Mouse (Mus musculus): Measurements from ENCODE around the gene Tnrc18. TPM values are rescaled to one million over a fixed set of nuclear protein-coding genes. Genes with fewer than 3 reads are reported as not detected.

Tnrc18 gene
- polyA plus RNA-seq, 1 experiment from 2014 or later = 17.1 TPM

DNA sequence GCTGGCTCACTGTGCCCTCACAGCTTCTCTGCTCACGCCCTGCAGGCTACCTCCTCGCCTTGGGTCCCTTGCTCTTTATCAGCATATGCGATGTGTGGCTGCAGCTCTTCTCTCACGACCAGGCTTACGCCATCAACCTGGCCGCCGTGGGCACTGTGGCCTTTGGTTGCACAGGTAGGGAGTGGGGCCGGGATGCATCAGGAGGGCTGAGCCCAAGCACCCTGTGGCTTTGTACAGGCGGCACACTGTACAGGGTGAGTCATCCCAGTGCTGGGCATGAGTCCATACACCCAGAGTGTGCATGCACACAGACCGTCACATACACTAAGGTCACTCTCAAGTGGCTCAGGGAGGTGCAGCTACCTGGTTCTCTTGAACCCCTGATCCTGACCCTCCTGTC, 103.5 kb downstream of the Tnrc18 start:
- H3K27ac ChIP-seq = no peak overlapping the region
- no peak overlapping the region for H3K4me3 ChIP-seq
- no peaks in the 10 kb centered on the region; the same call in 1 of the 2 replicates for H3K9me3 ChIP-seq (replicated peaks)
- H3K27me3 ChIP-seq = peaks cover 7% of the 10 kb centered on the region; the same call in 1 of the 2 replicates
- H3K9ac ChIP-seq = no peak overlapping the region
- H3K4me2 ChIP-seq = no peak overlapping the region
- H3K36me3 ChIP-seq = no peaks in the 10 kb centered on the region
- peaks cover 3% of the 10 kb centered on the region for H3K4me1 ChIP-seq (replicated peaks)
- 77% methylated on average over 10 of the region's 10 CpGs for WGBS
- ATAC-seq (replicated peaks; ENCODE audit: insufficient number of reproducible peaks, insufficient read depth, low FRiP score, low read depth) = no peak

DNA sequence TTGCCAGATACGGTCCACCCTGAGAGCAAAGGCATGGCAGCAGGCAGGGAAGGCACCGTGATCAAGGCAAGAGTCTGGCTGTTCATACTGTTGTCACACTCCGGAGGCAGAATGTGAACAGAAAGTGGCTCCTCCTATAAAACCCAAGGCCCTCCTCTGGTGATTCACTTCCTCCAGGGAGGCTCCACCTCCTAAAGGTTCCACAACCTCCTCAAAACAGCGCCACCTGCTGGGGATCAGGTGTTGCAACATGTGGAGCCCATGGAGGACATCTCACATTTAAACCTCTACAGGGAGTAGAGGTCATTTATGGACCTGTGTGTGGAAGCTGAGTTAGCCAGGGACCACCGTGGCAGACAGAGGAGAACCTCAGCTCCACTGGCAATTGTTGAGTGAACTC, 105.1 kb downstream of the Tnrc18 start:
- ATAC-seq (replicated peaks; ENCODE audit: insufficient number of reproducible peaks, insufficient read depth, low FRiP score, low read depth) = no peak
- no peaks in the 10 kb centered on the region for H3K36me3 ChIP-seq
- no peak overlapping the region for H3K4me2 ChIP-seq
- H3K9ac ChIP-seq = no peak overlapping the region
- H3K4me1 ChIP-seq (replicated peaks) = no peaks in the 10 kb centered on the region; the same call in 1 of the 2 replicates
- no peak overlapping the region for H3K4me3 ChIP-seq
- H3K9me3 ChIP-seq (replicated peaks) = no peaks in the 10 kb centered on the region; the same call in 1 of the 2 replicates
- no peak overlapping the region for H3K27ac ChIP-seq
- peaks cover 3% of the 10 kb centered on the region; the same call in 1 of the 2 replicates for H3K27me3 ChIP-seq
- WGBS = 81% methylated on average over 5 of the region's 5 CpGs

DNA sequence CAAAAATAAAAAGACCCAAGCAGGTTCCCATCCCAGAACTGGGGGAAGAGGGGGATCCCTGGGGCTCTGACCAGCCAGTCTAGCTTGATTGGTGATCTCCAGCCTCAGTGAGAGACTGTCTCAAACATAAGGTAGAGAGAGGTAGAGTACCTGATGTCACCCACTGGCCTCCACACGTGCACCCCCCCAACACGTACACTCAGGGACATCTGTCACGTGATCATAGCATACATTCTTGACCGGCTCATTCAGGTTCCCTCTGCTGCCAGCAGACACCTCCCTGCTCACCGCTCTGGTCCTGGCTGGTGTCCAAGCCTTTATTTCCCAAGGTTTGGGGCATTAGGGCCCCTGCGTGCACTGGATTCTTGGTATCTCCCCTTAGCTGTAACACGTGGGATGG, 108.0 kb downstream of the Tnrc18 start:
- no peak overlapping the region for H3K4me2 ChIP-seq
- no peaks in the 10 kb centered on the region for H3K36me3 ChIP-seq
- peaks cover 2% of the 10 kb centered on the region; the same call in 1 of the 2 replicates for H3K27me3 ChIP-seq
- ATAC-seq (replicated peaks; ENCODE audit: insufficient number of reproducible peaks, insufficient read depth, low FRiP score, low read depth) = no peak
- WGBS = 51% methylated on average over 7 of the region's 7 CpGs
- no peak overlapping the region for H3K9ac ChIP-seq
- no peak overlapping the region for H3K27ac ChIP-seq
- no peaks in the 10 kb centered on the region; the same call in 1 of the 2 replicates for H3K4me1 ChIP-seq (replicated peaks)
- H3K9me3 ChIP-seq (replicated peaks) = no peaks in the 10 kb centered on the region; the same call in 1 of the 2 replicates
- no peak overlapping the region for H3K4me3 ChIP-seq

GRCm38 (mm10) chr5:142707709-142708108, 109.8 kb downstream of the Tnrc18 start:
- H3K9ac ChIP-seq = no peak overlapping the region
- H3K4me1 ChIP-seq (replicated peaks) = no peaks in the 10 kb centered on the region; the same call in 1 of the 2 replicates
- H3K27ac ChIP-seq = no peak overlapping the region
- no peak overlapping the region for H3K4me2 ChIP-seq
- no peak for ATAC-seq (replicated peaks; ENCODE audit: insufficient number of reproducible peaks, insufficient read depth, low FRiP score, low read depth)
- H3K27me3 ChIP-seq = peaks cover 20% of the 10 kb centered on the region
- H3K4me3 ChIP-seq = no peak overlapping the region
- no peaks in the 10 kb centered on the region; the same call in 1 of the 2 replicates for H3K9me3 ChIP-seq (replicated peaks)
- 68% methylated on average over 5 of the region's 5 CpGs for WGBS
- H3K36me3 ChIP-seq = no peaks in the 10 kb centered on the region

- 74% methylated on average over 10 of the region's 10 CpGs for WGBS
Observed at GRCm38 (mm10) chr5:142703569-142703968, 113.9 kb downstream of the Tnrc18 start.

GRCm38 (mm10) chr5:142702511-142703138, 114.8 kb downstream of the Tnrc18 start:
- H3K27ac ChIP-seq = no peak overlapping the region

More at GRCm38 (mm10) chr5:142703569-142703968, 113.9 kb downstream of the Tnrc18 start:
- Histone ChIP-seq H3K9me3 (replicated peaks) (no peaks in the 10 kb centered on the region), H3K4me3 (no peak overlapping the region), H3K9ac (no peak overlapping the region), H3K4me1 (replicated peaks) (peaks cover 12% of the 10 kb centered on the region), H3K36me3 (no peaks in the 10 kb centered on the region), H3K4me2 (no peak overlapping the region), H3K27ac (no peak overlapping the region), H3K27me3 (peaks cover 50% of the 10 kb centered on the region)
- ATAC-seq (replicated peaks; ENCODE audit: insufficient number of reproducible peaks, insufficient read depth, low FRiP score, low read depth) = no peak

GRCm38 (mm10) chr5:142701651-142702510, 115.6 kb downstream of the Tnrc18 start:
- no peak overlapping the region for H3K27ac ChIP-seq
- peak overlapping the region; percentile 56 for H3K4me3 ChIP-seq
- H3K9ac ChIP-seq = peak overlapping the region; percentile 45
- WGBS = 1% methylated on average over 66 of the region's 72 CpGs
- peaks cover 60% of the 10 kb centered on the region for H3K27me3 ChIP-seq
- H3K4me2 ChIP-seq = peak overlapping the region; percentile 95
- H3K36me3 ChIP-seq = no peaks in the 10 kb centered on the region
- H3K4me1 ChIP-seq (replicated peaks) = peaks cover 12% of the 10 kb centered on the region
- ATAC-seq (replicated peaks; ENCODE audit: insufficient number of reproducible peaks, insufficient read depth, low FRiP score, low read depth) = peak; percentile 71
- H3K9me3 ChIP-seq (replicated peaks) = no peaks in the 10 kb centered on the region

More at GRCm38 (mm10) chr5:142702511-142703138, 114.8 kb downstream of the Tnrc18 start:
- Histone ChIP-seq H3K9me3 (replicated peaks) (no peaks in the 10 kb centered on the region), H3K9ac (peak overlapping the region; percentile 45), H3K4me1 (replicated peaks) (peaks cover 12% of the 10 kb centered on the region), H3K4me3 (peak overlapping the region; percentile 56), H3K27me3 (peaks cover 55% of the 10 kb centered on the region), H3K4me2 (peak overlapping the region; percentile 95), H3K36me3 (no peaks in the 10 kb centered on the region)
- 24% methylated on average over 18 of the region's 18 CpGs for WGBS
- ATAC-seq (replicated peaks; ENCODE audit: insufficient number of reproducible peaks, insufficient read depth, low FRiP score, low read depth) = no peak

DNA sequence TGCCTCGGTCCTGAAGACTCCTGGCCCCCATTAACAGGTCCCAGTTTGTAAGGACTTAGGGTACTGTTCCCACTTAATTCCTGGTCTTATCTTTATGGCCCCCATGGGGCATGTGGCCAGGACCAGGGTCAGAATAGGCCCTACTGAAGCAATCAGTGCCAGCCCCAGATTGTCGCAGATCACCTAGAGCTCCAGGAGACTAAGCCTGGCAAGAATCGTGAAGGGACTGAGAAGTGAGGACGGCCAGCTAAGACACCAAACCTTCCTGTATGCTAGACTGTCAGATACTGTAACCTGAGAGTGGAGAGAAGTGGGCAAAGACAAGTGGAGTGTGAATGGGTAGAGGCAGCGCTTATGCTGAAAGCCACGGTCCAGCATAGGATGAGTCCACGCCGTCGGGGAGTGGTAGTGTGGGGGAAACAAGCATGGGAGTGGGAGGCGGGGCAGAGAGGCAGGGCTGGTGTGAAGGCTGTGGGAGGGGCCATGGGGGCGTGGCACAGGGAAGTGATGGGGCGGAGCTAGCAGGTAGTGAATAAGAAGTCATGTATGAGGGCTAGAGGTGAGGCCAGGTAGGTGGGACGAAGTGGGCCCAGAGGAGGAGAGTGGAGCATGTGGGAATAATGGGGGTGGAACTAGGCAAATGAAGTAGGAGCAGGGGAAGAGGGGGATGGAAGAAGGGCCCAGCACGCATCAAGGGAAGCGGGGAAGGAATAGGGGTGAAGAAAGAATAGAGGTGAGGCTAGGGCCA, 116.4 kb downstream of the Tnrc18 start:
- peak; percentile 15; the same call in 1 of the 2 replicates for ATAC-seq (replicated peaks; ENCODE audit: insufficient number of reproducible peaks, insufficient read depth, low FRiP score, low read depth)
- 9% methylated on average over 15 of the region's 15 CpGs for WGBS
- no peak overlapping the region for H3K9ac ChIP-seq
- H3K27me3 ChIP-seq = peaks cover 66% of the 10 kb centered on the region
- no peak overlapping the region for H3K27ac ChIP-seq
- peaks cover 12% of the 10 kb centered on the region for H3K4me1 ChIP-seq (replicated peaks)
- H3K9me3 ChIP-seq (replicated peaks) = no peaks in the 10 kb centered on the region
- peak overlapping the region; percentile 56; the same call in 1 of the 2 replicates for H3K4me3 ChIP-seq
- no peaks in the 10 kb centered on the region for H3K36me3 ChIP-seq
- H3K4me2 ChIP-seq = peak overlapping the region; percentile 95; the same call in 1 of the 2 replicates

DNA sequence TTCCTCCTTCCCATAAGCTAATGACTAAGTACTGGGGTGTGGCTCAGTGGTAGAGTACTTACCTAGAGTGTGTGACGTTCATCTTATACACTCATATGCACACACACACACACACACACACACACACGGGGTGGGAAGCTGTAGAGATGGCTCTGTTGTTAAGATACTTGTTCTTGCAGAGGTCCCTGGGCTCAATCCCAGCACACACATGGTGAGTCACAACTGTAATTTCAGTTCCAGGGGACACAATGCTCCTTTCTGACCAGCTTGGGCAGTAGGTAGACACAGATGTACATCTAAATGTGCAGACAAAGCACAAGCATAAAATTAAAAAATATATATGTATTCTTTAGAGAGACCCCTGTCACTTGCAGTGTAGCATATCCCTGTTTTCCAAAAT, 119.7 kb downstream of the Tnrc18 start:
- peaks cover 54% of the 10 kb centered on the region for H3K27me3 ChIP-seq

DNA sequence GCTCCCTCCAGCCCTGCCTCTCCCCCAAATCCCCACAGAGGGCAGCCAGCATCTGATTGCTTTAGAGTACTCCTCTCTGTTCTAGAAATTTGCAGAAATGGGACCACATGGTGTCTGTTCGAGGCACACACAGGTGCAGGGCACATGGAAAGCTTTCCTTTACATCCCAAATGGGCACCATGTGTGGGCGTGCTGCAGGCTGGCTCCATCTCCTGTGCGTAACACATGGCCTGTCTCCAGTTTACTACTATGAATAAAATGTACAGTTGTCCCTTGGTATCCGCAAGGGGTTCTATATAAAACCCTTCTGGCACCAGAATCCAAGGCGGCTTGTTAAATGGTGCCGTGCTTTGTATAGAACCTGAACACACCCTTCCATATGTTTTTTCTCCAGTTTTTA, 120.6 kb downstream of the Tnrc18 start:
- ATAC-seq (replicated peaks; ENCODE audit: insufficient number of reproducible peaks, insufficient read depth, low FRiP score, low read depth) = no peak
- Histone ChIP-seq H3K27ac (no peak overlapping the region), H3K9ac (no peak overlapping the region), H3K36me3 (no peaks in the 10 kb centered on the region), H3K4me2 (no peak overlapping the region), H3K9me3 (replicated peaks) (no peaks in the 10 kb centered on the region), H3K4me3 (no peak overlapping the region), H3K27me3 (peaks cover 47% of the 10 kb centered on the region), H3K4me1 (replicated peaks) (peaks cover 5% of the 10 kb centered on the region)
- 83% methylated on average over 6 of the region's 6 CpGs for WGBS

More for the DNA sequence above, 119.7 kb downstream of the Tnrc18 start:
- H3K9me3 ChIP-seq (replicated peaks) = no peaks in the 10 kb centered on the region
- no peak overlapping the region for H3K27ac ChIP-seq
- H3K4me2 ChIP-seq = no peak overlapping the region
- peaks cover 12% of the 10 kb centered on the region for H3K4me1 ChIP-seq (replicated peaks)
- no peak overlapping the region for H3K4me3 ChIP-seq
- H3K9ac ChIP-seq = no peak overlapping the region
- H3K36me3 ChIP-seq = no peaks in the 10 kb centered on the region
- WGBS = 51% methylated on average over 2 of the region's 2 CpGs
- ATAC-seq (replicated peaks; ENCODE audit: insufficient number of reproducible peaks, insufficient read depth, low FRiP score, low read depth) = no peak

DNA sequence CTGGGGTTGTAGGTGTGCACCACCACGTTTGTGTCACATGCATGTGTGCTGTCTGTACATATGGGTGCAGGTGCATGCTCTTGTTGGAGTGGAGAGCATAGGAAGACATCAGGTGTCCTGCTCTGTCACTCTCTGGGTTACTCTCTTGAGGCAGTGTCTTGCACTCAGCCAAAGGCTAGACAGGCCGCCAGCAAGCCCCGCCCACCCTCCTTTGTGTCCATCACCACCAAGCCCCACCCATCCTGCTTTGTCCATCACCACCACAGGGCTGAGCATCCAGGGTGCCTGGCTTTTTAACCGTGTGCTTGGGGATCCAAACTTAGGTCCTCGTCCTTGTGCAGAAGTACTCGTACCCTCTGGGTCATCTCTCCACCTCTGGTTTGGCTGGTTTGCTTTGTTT, 121.2 kb downstream of the Tnrc18 start:
- Histone ChIP-seq H3K27me3 (peaks cover 41% of the 10 kb centered on the region), H3K9me3 (replicated peaks) (no peaks in the 10 kb centered on the region), H3K36me3 (no peaks in the 10 kb centered on the region), H3K4me3 (no peak overlapping the region), H3K9ac (no peak overlapping the region), H3K27ac (no peak overlapping the region), H3K4me1 (replicated peaks) (no peaks in the 10 kb centered on the region), H3K4me2 (no peak overlapping the region)
- WGBS = 27% methylated on average over 6 of the region's 6 CpGs
- ATAC-seq (replicated peaks; ENCODE audit: insufficient number of reproducible peaks, insufficient read depth, low FRiP score, low read depth) = no peak

Data from heart, embryonic 15.5 days (tissue).